8 mouse cellular contexts compared by ENCODE assay signal in the genomic region with DNA sequence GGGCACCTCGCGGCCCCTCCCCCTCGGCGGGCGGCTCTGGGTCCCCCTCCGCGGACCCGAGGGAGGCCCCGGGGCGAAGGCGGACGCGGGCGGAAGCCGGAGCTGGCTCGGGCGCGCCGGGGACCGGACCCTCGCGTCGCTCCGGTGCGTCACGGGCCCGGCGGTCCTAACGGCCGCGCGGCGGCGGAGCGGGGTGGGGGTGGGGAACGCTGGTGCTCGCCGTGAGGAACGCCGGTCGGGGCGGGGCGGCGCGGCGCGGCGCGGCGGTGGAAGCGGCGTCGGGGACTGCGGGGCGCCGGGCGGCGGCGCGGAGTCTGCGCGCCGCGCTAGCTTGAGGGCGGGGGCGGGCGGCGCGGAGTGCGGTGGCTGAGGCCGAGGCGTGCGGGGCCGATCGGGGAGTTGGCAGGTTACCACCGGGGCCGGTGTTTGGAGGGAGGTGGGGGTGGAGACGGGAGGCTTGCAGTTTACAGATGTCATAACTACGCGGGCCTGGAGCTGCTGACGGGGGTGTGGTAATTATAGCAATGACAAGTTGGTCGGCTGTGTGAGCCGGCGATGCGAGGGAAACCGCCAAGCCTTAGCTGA. TPM values are rescaled to one million over a fixed set of nuclear protein-coding genes. Genes with fewer than 3 reads are reported as not detected.
A peak's percentile ranks its signal among the peaks of the same experiment; 100 is the strongest.
DNase-seq lines count a peak whose midpoint lies in the region; ATAC-seq and TF ChIP-seq lines count a peak whose summit lies in the region.

No protein-coding gene starts in this region.

- no peak for TF ChIP-seq CTCF in hindbrain, postnatal 0 days (IDR thresholded peaks at IDR 0.05; ENCODE audit: low read depth)

- peak; percentile 81 for ATAC-seq in hindbrain, postnatal 0 days
- ATAC-seq in megakaryocyte, adult 5-6 weeks (ENCODE audit: poor library complexity, severe bottlenecking): peak; percentile 63

- H3K4me3 ChIP-seq in hindbrain, postnatal 0 days (ENCODE audit: low read length): peak overlapping the region; percentile 88

- no peaks in the 10 kb centered on the region for H3K27me3 ChIP-seq in hindbrain, postnatal 0 days (ENCODE audit: insufficient read depth, low read length)

- WGBS in hindbrain, postnatal 0 days: under 1% methylated on average over 56 of the region's 86 CpGs

- H3K4me2 ChIP-seq in hindbrain, postnatal 0 days (ENCODE audit: low read depth, low read length): peak overlapping the region; percentile 83

- no peaks in the 10 kb centered on the region for H3K4me1 ChIP-seq in hindbrain, postnatal 0 days (ENCODE audit: insufficient read depth, low read length)

- DNase-seq in adrenal gland, adult (ENCODE audit: inconsistent age in 2 of 2, low spot score in 1 of 2): peak; percentile 75 to 90
- DNase-seq in cerebellum, postnatal 4 days (ENCODE audit: low spot score in 2 of 2): peak; percentile 26 to 63
- peak; percentile 77 for DNase-seq in gastrocnemius, adult 18-20 months (ENCODE audit: low spot score)
- peak; percentile 73 for DNase-seq in hindbrain, postnatal 0 days (ENCODE audit: low spot score)
- DNase-seq in left cerebral cortex, adult 9 months (ENCODE audit: low spot score in 2 of 2): peak; percentile 42 to 74
- DNase-seq in right cerebral cortex, postnatal 14 days: peak; percentile 70
- DNase-seq in yolk sac, embryonic 10.5 days (ENCODE audit: low spot score): peak; percentile 51

- peak overlapping the region; percentile 97 for H3K9ac ChIP-seq in hindbrain, postnatal 0 days (replicated peaks; ENCODE audit: low read length)

- H3K9me3 ChIP-seq in hindbrain, postnatal 0 days (ENCODE audit: low read length): no peaks in the 10 kb centered on the region

- no peaks in the 10 kb centered on the region for H3K36me3 ChIP-seq in hindbrain, postnatal 0 days (ENCODE audit: insufficient read depth, low read length)

- peak overlapping the region; percentile 99 for H3K27ac ChIP-seq in hindbrain, postnatal 0 days

RNA-seq across cellular contexts. Expression of gene Kpna1, which starts 5.1 kb away (rescaled TPM):
- 100 to 1,000 TPM; 188 to 197 TPM for total RNA-seq in gastrocnemius, adult 18-20 months (2021)
- 53.8 and 55.9 TPM in 2 replicates for total RNA-seq in hindbrain, postnatal 0 days (2014; rRNA removed)
- polyA plus RNA-seq in hindbrain, postnatal 0 days (2015; fragmentation: Nextera tagmentation; extraction: Ambion mirVana): 54.6 and 55.2 TPM in 2 replicates
- 36.0 and 39.1 TPM in 2 replicates for total RNA-seq in megakaryocyte, adult 5-6 weeks (2015)
- total RNA-seq in megakaryocyte, adult 5-6 weeks (2017): 29.4 and 31.9 TPM in 2 replicates

RNA-seq across cellular contexts. Expression of gene Dtx3l, which starts 44.7 kb away (rescaled TPM):
- 1 to 10 TPM; 4.3 to 5.1 TPM for total RNA-seq in gastrocnemius, adult 18-20 months (2021)
- total RNA-seq in hindbrain, postnatal 0 days (2014; rRNA removed): 0.93 and 2.5 TPM in 2 replicates
- 1.2 and 1.5 TPM in 2 replicates for polyA plus RNA-seq in hindbrain, postnatal 0 days (2015; fragmentation: Nextera tagmentation; extraction: Ambion mirVana)
- total RNA-seq in megakaryocyte, adult 5-6 weeks (2015): 32.6 and 36.5 TPM in 2 replicates
- 50.0 and 51.3 TPM in 2 replicates for total RNA-seq in megakaryocyte, adult 5-6 weeks (2017)

RNA-seq across cellular contexts. Expression of gene Parp9, which starts 45.3 kb away (rescaled TPM):
- total RNA-seq in gastrocnemius, adult 18-20 months (2021): 1 to 10 TPM; 3.1 to 5.0 TPM
- 2.5 and 3.5 TPM in 2 replicates for total RNA-seq in hindbrain, postnatal 0 days (2014; rRNA removed)
- polyA plus RNA-seq in hindbrain, postnatal 0 days (2015; fragmentation: Nextera tagmentation; extraction: Ambion mirVana): 3.6 and 3.8 TPM in 2 replicates
- total RNA-seq in megakaryocyte, adult 5-6 weeks (2015): 25.0 and 26.3 TPM in 2 replicates
- 48.2 and 63.1 TPM in 2 replicates for total RNA-seq in megakaryocyte, adult 5-6 weeks (2017)

RNA-seq across cellular contexts. Expression of gene Wdr5b, which starts 57.4 kb away (rescaled TPM):
- 1 to 10 TPM; 2.2 to 2.4 TPM for total RNA-seq in gastrocnemius, adult 18-20 months (2021)
- total RNA-seq in hindbrain, postnatal 0 days (2014; rRNA removed): 5.6 and 6.1 TPM in 2 replicates
- polyA plus RNA-seq in hindbrain, postnatal 0 days (2015; fragmentation: Nextera tagmentation; extraction: Ambion mirVana): 4.9 and 6.8 TPM in 2 replicates
- total RNA-seq in megakaryocyte, adult 5-6 weeks (2015): 5.5 and 6.9 TPM in 2 replicates
- total RNA-seq in megakaryocyte, adult 5-6 weeks (2017): 11.7 and 12.0 TPM in 2 replicates

Comparison
In these comparisons a context has a peak if more than half of its experiments do, and no peak if none do; other contexts are left out.
1. Peak in every context shown above with its lines: DNase-seq, ATAC-seq, H3K4me3 ChIP-seq and H3K27ac ChIP-seq.